Mouse (Mus musculus) embryonic fibroblast, embryonic 13.5 days (primary cell): ENCODE data around the gene C2cd3.

Experiments
- CTCF ChIP-seq: IDR thresholded peaks from 2 replicates; pipeline ENCODE4 v1.5.1; 2011; ENCODE audit warnings: mild to moderate bottlenecking, control low read depth, low read length, moderate library complexity, borderline replicate concordance; ENCODE audit not compliant: insufficient read depth
- POLR2A ChIP-seq: IDR thresholded peaks from 2 replicates; pipeline ENCODE4 v1.6.1; 2011; ENCODE audit warnings: low read depth, mild to moderate bottlenecking, control low read depth, low read length, moderate library complexity

DNA sequence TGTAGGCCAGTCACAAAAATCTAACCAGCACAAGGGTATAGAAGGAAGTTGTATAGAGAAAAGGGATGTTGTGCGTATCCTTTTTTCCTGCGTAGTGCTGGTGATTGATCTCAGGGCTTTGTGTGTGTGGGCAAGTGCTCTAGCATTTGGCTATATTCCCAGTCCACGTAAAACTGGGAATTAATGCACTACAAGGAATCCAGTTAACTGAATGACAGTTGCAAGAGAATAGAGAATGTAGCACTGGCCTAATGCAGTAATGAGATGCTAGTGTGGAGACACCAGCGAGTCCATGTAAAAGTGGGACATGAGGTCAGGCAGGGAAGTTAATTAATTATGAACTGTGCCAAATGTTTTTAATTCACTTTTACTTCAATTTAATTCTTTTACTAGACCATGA lies 30.7 kb downstream of the C2cd3 start:
- TF ChIP-seq CTCF (no peak), POLR2A (no peak)
